Mouse (Mus musculus) splenic B cell, adult 2 months (primary cell): Measurements from ENCODE around the gene Wdr90.

Experiments
- DNase-seq: peaks from one replicate; pipeline ENCODE4 v3.0.0-alpha.2; 2011; ENCODE audit warnings: low read depth, low spot score
- H3K27me3 ChIP-seq: 2 replicates; pipeline ENCODE4 v1.6.1; 2012; ENCODE audit warnings: mild to moderate bottlenecking, low read length, moderate library complexity, mixed read lengths; ENCODE audit not compliant: control insufficient read depth, poor library complexity, insufficient read depth, severe bottlenecking
- H3K36me3 ChIP-seq: 2 replicates; pipeline ENCODE4 v1.6.1; 2012; ENCODE audit warnings: mild to moderate bottlenecking, low read length, moderate library complexity, mixed read lengths; ENCODE audit not compliant: control insufficient read depth, poor library complexity, insufficient read depth, severe bottlenecking

The Wdr90 gene

GRCm38 (mm10) chr17:25843636-25844395, 17.5 kb downstream of the Wdr90 start:
- Histone ChIP-seq H3K36me3 (peaks cover 5% of the 10 kb centered on the region), H3K27me3 (no peaks in the 10 kb centered on the region)
- DNase-seq: no peak

GRCm38 (mm10) chr17:25843122-25843521, 18.2 kb downstream of the Wdr90 start:
- Histone ChIP-seq H3K27me3 (no peaks in the 10 kb centered on the region), H3K36me3 (peaks cover 5% of the 10 kb centered on the region)
- no peak for DNase-seq

DNA sequence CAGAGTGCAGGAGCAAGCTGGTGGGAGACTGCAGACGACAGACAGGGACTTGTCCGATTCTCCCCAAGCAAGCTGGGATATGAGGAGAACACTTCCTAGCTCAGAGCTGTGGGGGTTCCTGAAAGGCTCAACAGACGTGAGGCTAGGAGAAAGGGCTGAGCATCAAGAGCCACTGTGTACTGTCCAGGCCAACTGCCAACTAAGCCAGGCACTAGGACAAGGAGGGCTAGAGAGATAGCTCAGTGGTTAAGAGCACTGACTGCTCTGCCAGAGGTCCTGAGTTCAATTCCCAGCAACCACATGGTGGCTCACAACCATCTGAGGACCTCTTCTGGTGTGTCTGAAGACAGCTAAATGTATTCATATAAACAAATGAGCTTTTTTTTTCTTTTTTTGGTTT, 18.8 kb downstream of the Wdr90 start:
- Histone ChIP-seq H3K27me3 (no peaks in the 10 kb centered on the region), H3K36me3 (peaks cover 5% of the 10 kb centered on the region)
- no peak for DNase-seq

GRCm38 (mm10) chr17:25841117-25841880, 20.0 kb downstream of the Wdr90 start, which contains the start of gene Gm20683:
Gene Gm20683, minus strand, starts transcription at chr17:25841763.
- Histone ChIP-seq H3K36me3 (peaks cover 5% of the 10 kb centered on the region; the same call in 1 of the 2 replicates), H3K27me3 (no peaks in the 10 kb centered on the region)
- DNase-seq: no peak

DNA sequence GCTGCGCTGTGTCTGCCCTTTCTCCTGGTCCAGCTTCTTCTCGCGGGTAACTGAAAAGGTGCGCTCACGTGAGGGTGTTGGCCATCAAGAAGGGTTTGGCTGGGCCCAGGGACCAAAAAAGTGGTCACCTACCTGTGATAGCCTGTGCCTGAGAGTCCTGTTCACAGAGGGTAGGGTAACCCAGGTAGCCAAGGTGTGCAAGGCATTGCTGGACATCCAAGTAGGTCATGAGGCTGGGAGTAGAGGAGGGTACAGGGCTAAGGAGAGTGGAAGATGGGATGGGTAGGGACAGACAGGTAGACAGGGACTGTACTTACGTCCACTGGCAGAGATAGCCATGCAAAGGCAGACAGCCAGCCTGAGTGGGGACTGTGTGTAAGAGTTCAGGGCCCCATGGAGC, 20.8 kb downstream of the Wdr90 start:
- no peaks in the 10 kb centered on the region for H3K27me3 ChIP-seq
- DNase-seq: no peak

GRCm38 (mm10) chr17:25839455-25840235, 21.7 kb downstream of the Wdr90 start:
- DNase-seq: no peak
- H3K36me3 ChIP-seq: peaks cover 5% of the 10 kb centered on the region; the same call in 1 of the 2 replicates
- no peaks in the 10 kb centered on the region for H3K27me3 ChIP-seq

More for the DNA sequence above, 20.8 kb downstream of the Wdr90 start:
- peaks cover 5% of the 10 kb centered on the region; the same call in 1 of the 2 replicates for H3K36me3 ChIP-seq

GRCm38 (mm10) chr17:25838904-25839303, 22.4 kb downstream of the Wdr90 start:
- no peaks in the 10 kb centered on the region for H3K27me3 ChIP-seq
- no peak for DNase-seq
- peaks cover 5% of the 10 kb centered on the region; the same call in 1 of the 2 replicates for H3K36me3 ChIP-seq

DNA sequence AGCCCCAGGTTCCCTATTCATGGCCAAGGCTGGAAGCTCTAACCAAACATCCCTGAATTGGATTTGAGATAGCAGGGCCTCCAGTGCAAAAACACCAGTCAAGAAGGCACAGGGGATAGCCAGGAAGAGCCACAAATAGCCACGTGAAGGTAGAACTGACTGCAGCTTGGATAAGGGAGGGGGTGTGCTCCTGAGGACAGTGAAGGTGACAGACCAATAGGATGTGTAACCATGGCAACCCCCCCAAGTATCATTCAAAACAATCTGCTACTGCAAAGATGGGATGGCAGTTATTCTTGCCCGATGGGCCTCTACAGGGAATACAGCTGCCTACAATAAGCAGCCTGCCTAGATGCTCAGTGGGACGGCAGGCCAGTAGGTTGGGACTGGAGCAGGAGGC, 23.8 kb downstream of the Wdr90 start:
- no peaks in the 10 kb centered on the region for H3K27me3 ChIP-seq
- H3K36me3 ChIP-seq: peaks cover 5% of the 10 kb centered on the region; the same call in 1 of the 2 replicates
- DNase-seq: no peak

GRCm38 (mm10) chr17:25837076-25837410, 24.3 kb downstream of the Wdr90 start, which contains the start of gene Rhbdl1:
Gene Rhbdl1, minus strand, starts transcription at chr17:25837295.
- Histone ChIP-seq H3K36me3 (peaks cover 5% of the 10 kb centered on the region; the same call in 1 of the 2 replicates), H3K27me3 (no peaks in the 10 kb centered on the region)
- DNase-seq: peak; percentile 41

- H3K36me3 ChIP-seq: peaks cover 5% of the 10 kb centered on the region; the same call in 1 of the 2 replicates
- no peaks in the 10 kb centered on the region for H3K27me3 ChIP-seq
- DNase-seq: no peak
These were observed 24.8 kb downstream of the Wdr90 start for GRCm38 (mm10) chr17:25836397-25837075.

- no peak for DNase-seq
- no peaks in the 10 kb centered on the region for H3K27me3 ChIP-seq
- peaks cover 5% of the 10 kb centered on the region; the same call in 1 of the 2 replicates for H3K36me3 ChIP-seq
These were observed 25.5 kb downstream of the Wdr90 start for GRCm38 (mm10) chr17:25835816-25836215.

GRCm38 (mm10) chr17:25835301-25835700, 26.0 kb downstream of the Wdr90 start:
- no peaks in the 10 kb centered on the region for H3K27me3 ChIP-seq
- no peak for DNase-seq
- peaks cover 8% of the 10 kb centered on the region; the same call in 1 of the 2 replicates for H3K36me3 ChIP-seq

GRCm38 (mm10) chr17:25834595-25835222, 26.6 kb downstream of the Wdr90 start:
- Histone ChIP-seq H3K27me3 (no peaks in the 10 kb centered on the region), H3K36me3 (peaks cover 8% of the 10 kb centered on the region; the same call in 1 of the 2 replicates)
- DNase-seq: no peak
